Mouse (Mus musculus) macrophage (primary cell): Measurements from ENCODE around the gene Mrpl28. TPM values are rescaled to one million over a fixed set of nuclear protein-coding genes. Genes with fewer than 3 reads are reported as not detected.

ENCODE experiments used
- polyA plus RNA-seq: library from polyadenylated mRNA; stranded (reverse); fragments of 250-400 nt; gene quantifications from 3 replicates; pipeline ENCODE4 v1.2.4, GENCODE M21; 2018; ENCODE audit warnings: inconsistent platforms

Gene Mrpl28
- polyA plus RNA-seq, 1 experiment from 2014 or later: 35.9 TPM

Other genes starting within 250 kb of the Mrpl28 start
- 3.3 to 5.5 TPM (median 5.2 TPM) in 3 replicates for gene Mettl26, start 248.4 kb upstream of the Mrpl28 start, polyA plus RNA-seq
- gene Wfikkn1, start 242.6 kb upstream of the Mrpl28 start, polyA plus RNA-seq: 0.13 to 0.32 TPM (median 0.20 TPM) in 3 replicates
- gene Rab40c, start 203.8 kb upstream of the Mrpl28 start, polyA plus RNA-seq: 13.7 to 21.8 TPM (median 16.8 TPM) in 3 replicates
- gene Pigq, start 178.6 kb upstream of the Mrpl28 start, polyA plus RNA-seq: 33.1 to 43.2 TPM (median 35.1 TPM) in 3 replicates
- not detected in 3 replicates for gene Nhlrc4, start 178.5 kb upstream of the Mrpl28 start, polyA plus RNA-seq
- gene A930017K11Rik, start 170.9 kb upstream of the Mrpl28 start, polyA plus RNA-seq: not detected in 3 replicates
- gene Capn15, start 137.7 kb upstream of the Mrpl28 start, polyA plus RNA-seq: 5.2 to 13.5 TPM (median 5.9 TPM) in 3 replicates
- gene Rab11fip3, start 53.9 kb upstream of the Mrpl28 start, polyA plus RNA-seq: 5.3 to 7.6 TPM (median 6.3 TPM) in 3 replicates
- 19.8 to 24.2 TPM (median 23.4 TPM) in 3 replicates for gene Decr2, start 33.2 kb upstream of the Mrpl28 start, polyA plus RNA-seq
- gene Nme4, start 27.9 kb upstream of the Mrpl28 start, polyA plus RNA-seq: 16.3 to 30.7 TPM (median 17.2 TPM) in 3 replicates
- 35.3 to 45.1 TPM (median 37.7 TPM) in 3 replicates for gene Tmem8, start 10.2 kb upstream of the Mrpl28 start, polyA plus RNA-seq
- 25.1 to 76.5 TPM (median 25.8 TPM) in 3 replicates for gene Axin1, start 15.2 kb downstream of the Mrpl28 start, polyA plus RNA-seq
- not detected in 3 replicates for gene Pdia2, start 75.6 kb downstream of the Mrpl28 start, polyA plus RNA-seq
- 0.07 to 1.2 TPM (median 0.88 TPM) in 3 replicates for gene Rgs11, start 79.5 kb downstream of the Mrpl28 start, polyA plus RNA-seq
- not detected in 3 replicates for gene Arhgdig, start 84.3 kb downstream of the Mrpl28 start, polyA plus RNA-seq
- 73.6 to 152 TPM (median 101 TPM) in 3 replicates for gene Fam234a, start 120.7 kb downstream of the Mrpl28 start, polyA plus RNA-seq
- 27.9 to 31.3 TPM (median 28.9 TPM) in 3 replicates for gene Luc7l, start 129.4 kb downstream of the Mrpl28 start, polyA plus RNA-seq